Mouse (Mus musculus) liver, adult 2 months (tissue): ENCODE data around the gene Pla2g16.

Source experiments
- CTCF ChIP-seq: fragments of 200-500 bp; IDR thresholded peaks from 2 replicates; pipeline ENCODE4 v1.5.1; 2011; ENCODE audit warnings: low read depth, low read length, control low read depth
- POLR2A ChIP-seq: fragments of 200-500 bp; IDR thresholded peaks from 2 replicates; pipeline ENCODE4 v1.6.1; 2011; ENCODE audit warnings: low read length, control low read depth; ENCODE audit not compliant: insufficient read depth; ENCODE audit errors: extremely low read depth

DNA sequence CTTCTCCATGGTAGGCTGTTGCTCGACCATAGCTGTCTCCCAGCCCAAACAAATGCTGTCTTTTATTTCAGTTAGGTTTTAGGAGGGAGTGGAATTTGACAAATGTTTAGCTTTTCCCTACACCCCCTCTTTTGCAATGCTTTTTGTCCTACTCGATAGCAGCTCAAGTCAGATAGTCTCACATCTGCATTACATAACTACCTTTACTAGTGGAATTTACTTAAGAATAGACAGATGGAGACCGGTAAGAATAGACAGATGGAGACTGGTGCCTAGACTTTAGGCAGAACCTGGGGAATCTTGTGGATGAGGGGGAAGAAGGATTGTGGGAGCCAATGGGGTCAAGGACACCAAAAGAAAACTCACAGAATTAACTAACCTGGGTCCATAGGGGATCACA, 26.3 kb downstream of the Pla2g16 start:
- TF ChIP-seq CTCF (no peak), POLR2A (no peak)
